Mouse (Mus musculus): ENCODE data around the gene Pon1. TPM values are rescaled to one million over a fixed set of nuclear protein-coding genes. Genes with fewer than 3 reads are reported as not detected.

The Pon1 gene
- polyA plus RNA-seq, 1 experiment: not detected

GRCm38 (mm10) chr6:5136046-5136445 is 57.7 kb downstream of the Pon1 start:
- no peaks in the 10 kb centered on the region for H3K36me3 ChIP-seq (ENCODE audit: control insufficient read depth, insufficient read depth)
- no peak for TF ChIP-seq USF1 (IDR thresholded peaks at IDR 0.05; ENCODE audit: low read depth)
- no peak for TF ChIP-seq MAX (IDR thresholded peaks at IDR 0.05; ENCODE audit: low read depth)
- TF ChIP-seq E2F4 (IDR thresholded peaks at IDR 0.05; ENCODE audit: insufficient read depth): no peak
- no peak for TF ChIP-seq TCF3 (IDR thresholded peaks at IDR 0.05; ENCODE audit: insufficient read length, low read depth)
- no peak for TF ChIP-seq CEBPB (IDR thresholded peaks at IDR 0.05; ENCODE audit: insufficient read depth, poor library complexity, severe bottlenecking)
- TF ChIP-seq POLR2AphosphoS2 (IDR thresholded peaks at IDR 0.05; ENCODE audit: insufficient read length, low read depth): no peak
- TF ChIP-seq REST (IDR thresholded peaks at IDR 0.05; ENCODE audit: insufficient read depth, insufficient read length): no peak
- no peak for TF ChIP-seq MYOG (IDR thresholded peaks at IDR 0.05; ENCODE audit: control insufficient read depth in 1 of 3, insufficient read depth in 1 of 3, insufficient read length in 2 of 3, low read depth in 2 of 3)
- no peak for TF ChIP-seq MYOD1 (IDR thresholded peaks at IDR 0.05; ENCODE audit: control insufficient read depth in 1 of 3, insufficient read length in 2 of 3, low read depth in 2 of 3)
- TF ChIP-seq SRF (IDR thresholded peaks at IDR 0.05; ENCODE audit: control insufficient read depth, insufficient read length, low read depth): no peak
- no peak for TF ChIP-seq TCF12 (IDR thresholded peaks at IDR 0.05; ENCODE audit: insufficient read depth, poor library complexity, severe bottlenecking)
- TF ChIP-seq POLR2A (IDR thresholded peaks at IDR 0.05; ENCODE audit: insufficient read length, low read depth): no peak
- no peaks in the 10 kb centered on the region for H3K27me3 ChIP-seq (ENCODE audit: control insufficient read depth, insufficient read depth, insufficient read length)
- H3K4me2 ChIP-seq (ENCODE audit: low read depth): no peak overlapping the region
- H3K79me2 ChIP-seq (ENCODE audit: control insufficient read depth, insufficient read depth): no peaks in the 10 kb centered on the region
- H3ac ChIP-seq (ENCODE audit: control insufficient read depth, insufficient read length): no peak overlapping the region
- H3K4me3 ChIP-seq: no peak overlapping the region

DNA sequence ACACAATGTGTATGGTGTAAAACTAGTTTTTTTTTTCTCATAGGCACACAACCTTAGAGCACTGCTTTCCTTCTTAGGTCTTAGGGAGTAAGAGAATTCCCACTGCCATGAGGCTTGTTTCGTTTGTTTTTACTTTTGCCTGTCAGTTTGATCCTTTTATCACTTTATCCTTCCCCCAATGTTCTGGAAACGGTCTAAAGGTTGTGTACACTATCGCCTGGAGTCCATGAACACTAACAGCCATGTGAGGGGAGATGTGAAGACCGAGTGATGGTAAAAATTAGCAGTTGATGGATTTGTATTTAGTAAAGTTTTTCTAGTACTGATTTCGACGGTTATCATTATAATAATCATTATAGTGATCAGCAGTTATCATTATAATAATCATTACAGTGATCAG is 58.8 kb downstream of the Pon1 start:
- no peaks in the 10 kb centered on the region for H3K27me3 ChIP-seq (ENCODE audit: control insufficient read depth, insufficient read depth, insufficient read length)
- H3ac ChIP-seq (ENCODE audit: control insufficient read depth, insufficient read length): no peak overlapping the region
- no peak overlapping the region for H3K4me2 ChIP-seq (ENCODE audit: low read depth)
- no peak for TF ChIP-seq POLR2AphosphoS2 (IDR thresholded peaks at IDR 0.05; ENCODE audit: insufficient read length, low read depth)
- no peak for TF ChIP-seq TCF12 (IDR thresholded peaks at IDR 0.05; ENCODE audit: insufficient read depth, poor library complexity, severe bottlenecking)
- TF ChIP-seq CEBPB (IDR thresholded peaks at IDR 0.05; ENCODE audit: insufficient read depth, poor library complexity, severe bottlenecking): no peak
- no peak for TF ChIP-seq MYOG (IDR thresholded peaks at IDR 0.05; ENCODE audit: control insufficient read depth in 1 of 3, insufficient read depth in 1 of 3, insufficient read length in 2 of 3, low read depth in 2 of 3)
- TF ChIP-seq MYOD1 (IDR thresholded peaks at IDR 0.05; ENCODE audit: control insufficient read depth in 1 of 3, insufficient read length in 2 of 3, low read depth in 2 of 3): no peak
- no peak for TF ChIP-seq POLR2A (IDR thresholded peaks at IDR 0.05; ENCODE audit: insufficient read length, low read depth)
- TF ChIP-seq SRF (IDR thresholded peaks at IDR 0.05; ENCODE audit: control insufficient read depth, insufficient read length, low read depth): no peak
- TF ChIP-seq E2F4 (IDR thresholded peaks at IDR 0.05; ENCODE audit: insufficient read depth): no peak
- no peak for TF ChIP-seq TCF3 (IDR thresholded peaks at IDR 0.05; ENCODE audit: insufficient read length, low read depth)
- no peak for TF ChIP-seq USF1 (IDR thresholded peaks at IDR 0.05; ENCODE audit: low read depth)
- TF ChIP-seq REST (IDR thresholded peaks at IDR 0.05; ENCODE audit: insufficient read depth, insufficient read length): no peak
- H3K36me3 ChIP-seq (ENCODE audit: control insufficient read depth, insufficient read depth): no peaks in the 10 kb centered on the region
- H3K79me2 ChIP-seq (ENCODE audit: control insufficient read depth, insufficient read depth): no peaks in the 10 kb centered on the region
- H3K4me3 ChIP-seq: no peak overlapping the region

DNA sequence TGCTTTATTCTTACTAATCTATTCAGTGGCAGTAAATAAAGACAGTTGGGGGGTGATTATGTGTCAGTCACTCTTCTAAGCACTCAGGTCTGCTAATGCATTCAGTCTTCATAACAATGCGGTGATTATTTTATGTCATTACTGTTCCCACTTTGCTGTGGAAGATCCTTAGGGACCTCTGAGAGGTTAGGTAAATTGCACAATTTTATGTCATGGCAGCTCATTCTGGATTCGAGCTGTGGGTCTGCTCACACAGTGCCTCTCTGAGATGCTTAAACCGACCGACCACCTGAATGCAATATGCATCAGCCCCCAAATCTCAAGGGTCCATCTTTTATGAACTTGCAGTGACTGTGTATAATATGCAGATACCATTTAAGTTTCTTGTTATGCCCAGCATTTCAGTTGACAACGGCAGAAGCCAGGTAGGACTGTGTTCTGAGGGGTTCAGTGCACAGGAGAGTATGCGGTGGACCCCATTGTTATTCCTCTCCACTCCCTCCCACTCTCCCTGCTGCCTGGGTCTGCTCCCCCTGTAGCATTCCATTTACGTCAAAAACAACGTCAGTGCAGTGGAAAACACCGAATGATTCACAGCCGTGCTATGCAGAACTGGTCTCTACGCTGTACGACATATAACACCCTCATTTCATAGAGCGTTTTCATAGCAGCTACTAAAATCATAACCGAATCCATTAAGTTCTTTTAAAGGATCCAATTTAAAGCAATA is 64.2 kb downstream of the Pon1 start:
- Histone ChIP-seq H3K36me3 (ENCODE audit: control insufficient read depth, insufficient read depth) (no peaks in the 10 kb centered on the region), H3K79me2 (ENCODE audit: control insufficient read depth, insufficient read depth) (no peaks in the 10 kb centered on the region), H3K27me3 (ENCODE audit: control insufficient read depth, insufficient read depth, insufficient read length) (no peaks in the 10 kb centered on the region), H3K4me2 (ENCODE audit: low read depth) (no peak overlapping the region), H3ac (ENCODE audit: control insufficient read depth, insufficient read length) (no peak overlapping the region), H3K4me3 (no peak overlapping the region)
- no peak for TF ChIP-seq TCF12 (IDR thresholded peaks at IDR 0.05; ENCODE audit: insufficient read depth, poor library complexity, severe bottlenecking)
- TF ChIP-seq CEBPB (IDR thresholded peaks at IDR 0.05; ENCODE audit: insufficient read depth, poor library complexity, severe bottlenecking): no peak
- TF ChIP-seq MAX (IDR thresholded peaks at IDR 0.05; ENCODE audit: low read depth): no peak
- no peak for TF ChIP-seq REST (IDR thresholded peaks at IDR 0.05; ENCODE audit: insufficient read depth, insufficient read length)
- TF ChIP-seq TCF3 (IDR thresholded peaks at IDR 0.05; ENCODE audit: insufficient read length, low read depth): no peak
- no peak for TF ChIP-seq E2F4 (IDR thresholded peaks at IDR 0.05; ENCODE audit: insufficient read depth)

GRCm38 (mm10) chr6:5120229-5120628 is 73.5 kb downstream of the Pon1 start:
- Histone ChIP-seq H3K36me3 (ENCODE audit: control insufficient read depth, insufficient read depth) (no peaks in the 10 kb centered on the region), H3K79me2 (ENCODE audit: control insufficient read depth, insufficient read depth) (no peaks in the 10 kb centered on the region), H3K27me3 (ENCODE audit: control insufficient read depth, insufficient read depth, insufficient read length) (no peaks in the 10 kb centered on the region), H3ac (ENCODE audit: control insufficient read depth, insufficient read length) (no peak overlapping the region), H3K4me2 (ENCODE audit: low read depth) (no peak overlapping the region), H3K4me3 (no peak overlapping the region)
- no peak for TF ChIP-seq POLR2AphosphoS2 (IDR thresholded peaks at IDR 0.05; ENCODE audit: insufficient read length, low read depth)
- TF ChIP-seq SRF (IDR thresholded peaks at IDR 0.05; ENCODE audit: control insufficient read depth, insufficient read length, low read depth): no peak
- no peak for TF ChIP-seq USF1 (IDR thresholded peaks at IDR 0.05; ENCODE audit: low read depth)
- TF ChIP-seq REST (IDR thresholded peaks at IDR 0.05; ENCODE audit: insufficient read depth, insufficient read length): no peak
- no peak for TF ChIP-seq TCF12 (IDR thresholded peaks at IDR 0.05; ENCODE audit: insufficient read depth, poor library complexity, severe bottlenecking)
- no peak for TF ChIP-seq MYOD1 (IDR thresholded peaks at IDR 0.05; ENCODE audit: control insufficient read depth in 1 of 3, insufficient read length in 2 of 3, low read depth in 2 of 3)
- no peak for TF ChIP-seq MYOG (IDR thresholded peaks at IDR 0.05; ENCODE audit: control insufficient read depth in 1 of 3, insufficient read depth in 1 of 3, insufficient read length in 2 of 3, low read depth in 2 of 3)
- TF ChIP-seq CEBPB (IDR thresholded peaks at IDR 0.05; ENCODE audit: insufficient read depth, poor library complexity, severe bottlenecking): no peak
- TF ChIP-seq TCF3 (IDR thresholded peaks at IDR 0.05; ENCODE audit: insufficient read length, low read depth): no peak
- no peak for TF ChIP-seq E2F4 (IDR thresholded peaks at IDR 0.05; ENCODE audit: insufficient read depth)
- no peak for TF ChIP-seq MAX (IDR thresholded peaks at IDR 0.05; ENCODE audit: low read depth)
- no peak for TF ChIP-seq POLR2A (IDR thresholded peaks at IDR 0.05; ENCODE audit: insufficient read length, low read depth)
